Mouse (Mus musculus): ENCODE measurements around the gene Mcm9.
A peak's percentile ranks its signal among the peaks of the same experiment; 100 is the strongest.
"Not testable (repeated sequence)": the region's sequence is repeated elsewhere in the genome, so short reads cannot be mapped to it uniquely, and the experiment has no call there.

Mcm9 gene

DNA sequence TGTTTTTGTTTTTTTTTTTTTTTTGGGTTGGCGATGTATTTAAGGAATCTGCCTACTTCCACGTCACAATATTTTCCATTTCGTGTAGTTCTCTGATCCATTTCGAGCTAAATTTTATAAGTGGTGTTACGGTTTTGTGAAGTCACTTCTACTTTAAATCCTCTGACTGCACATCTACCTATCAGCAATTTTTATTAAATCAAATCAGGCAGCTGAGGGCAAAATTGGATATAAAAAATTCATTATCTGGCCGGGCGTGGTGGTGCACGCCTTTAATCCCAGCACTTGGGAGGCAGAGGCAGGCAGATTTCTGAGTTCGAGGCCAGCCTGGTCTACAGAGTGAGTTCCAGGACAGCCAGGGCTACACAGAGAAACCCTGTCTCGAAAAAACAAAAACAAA, at the start of gene Mcm9:
Gene Mcm9, minus strand, starts transcription at position 101 of the 400 bp plus-strand sequence.
- DNase-seq: not testable (repeated sequence)

DNA sequence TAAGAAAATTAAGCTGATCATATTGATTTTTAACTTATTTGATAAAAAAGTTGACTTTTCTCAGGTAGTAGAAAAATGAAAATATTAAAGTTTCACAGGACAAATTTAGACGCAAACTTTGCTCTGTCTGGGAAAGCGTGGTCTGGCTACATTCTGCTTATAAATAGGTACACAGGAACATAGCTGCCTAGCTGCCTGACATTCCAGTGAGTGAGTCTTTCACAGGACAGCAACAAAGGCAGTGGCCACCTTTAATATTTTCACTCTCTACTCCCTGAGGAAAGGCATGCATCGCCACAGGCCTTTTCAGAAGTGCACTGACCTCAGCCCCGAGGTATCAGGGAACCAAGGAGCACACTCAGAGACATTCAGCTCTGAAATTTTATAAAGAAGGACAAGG, 31.5 kb upstream of the Mcm9 start:
- no peak for DNase-seq

DNA sequence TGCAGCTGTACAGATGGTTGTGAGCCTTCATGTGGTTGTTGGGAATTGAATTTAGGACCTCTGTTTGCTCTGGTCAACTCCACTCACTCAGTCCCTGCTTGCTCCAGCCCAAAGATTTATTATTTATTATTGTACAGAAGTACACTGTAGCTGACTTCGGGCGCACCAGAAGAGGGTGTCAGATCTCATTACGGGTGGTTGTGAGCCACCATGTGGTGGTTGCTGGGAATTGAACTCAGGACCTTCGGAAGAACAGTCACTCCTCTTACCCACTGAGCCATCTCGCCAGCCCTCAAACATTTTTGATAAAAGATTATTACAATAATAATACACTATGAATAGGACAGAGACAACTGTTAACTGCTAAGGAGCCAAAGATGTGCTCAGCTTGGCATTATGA, 24.0 kb upstream of the Mcm9 start:
- peak; percentile 15 for DNase-seq

DNA sequence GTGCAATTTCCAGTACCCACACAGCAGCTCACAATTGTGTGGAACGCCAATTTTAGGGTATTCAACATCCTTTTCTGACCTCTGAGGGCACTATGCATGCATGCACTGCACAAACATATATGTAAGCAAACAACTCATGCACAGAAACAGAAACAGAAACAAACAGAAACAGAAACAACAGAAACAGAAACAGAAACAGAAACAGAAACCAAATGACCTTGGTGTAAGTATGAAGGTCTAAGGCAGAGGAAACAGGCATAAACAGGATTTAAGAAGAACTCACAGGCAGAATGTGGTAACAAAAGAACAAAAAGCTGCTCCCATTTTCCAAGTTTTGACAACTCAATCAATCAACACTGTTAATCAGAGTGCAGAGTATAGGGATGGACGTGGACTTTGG, 20.4 kb upstream of the Mcm9 start:
- DNase-seq: no peak

DNA sequence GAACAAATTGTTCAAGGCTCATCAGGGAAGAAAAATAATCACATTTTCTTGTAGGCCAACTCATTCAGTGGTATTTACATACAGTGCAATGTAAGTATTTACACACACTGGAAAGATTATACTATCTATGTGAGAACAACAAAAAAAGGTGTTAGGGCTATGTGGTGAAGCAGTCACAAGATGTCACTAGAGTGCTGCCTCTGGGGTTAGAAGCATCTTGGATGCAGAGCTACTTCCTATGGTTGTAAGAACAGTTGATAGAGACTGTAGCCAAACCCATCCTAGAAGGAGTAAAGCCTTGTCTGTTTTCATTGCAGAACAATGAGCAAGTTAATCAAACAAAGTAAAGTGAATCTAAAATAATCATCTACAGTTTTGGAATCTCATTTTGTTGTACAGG, 11.3 kb upstream of the Mcm9 start:
- DNase-seq: peak; percentile 14

DNA sequence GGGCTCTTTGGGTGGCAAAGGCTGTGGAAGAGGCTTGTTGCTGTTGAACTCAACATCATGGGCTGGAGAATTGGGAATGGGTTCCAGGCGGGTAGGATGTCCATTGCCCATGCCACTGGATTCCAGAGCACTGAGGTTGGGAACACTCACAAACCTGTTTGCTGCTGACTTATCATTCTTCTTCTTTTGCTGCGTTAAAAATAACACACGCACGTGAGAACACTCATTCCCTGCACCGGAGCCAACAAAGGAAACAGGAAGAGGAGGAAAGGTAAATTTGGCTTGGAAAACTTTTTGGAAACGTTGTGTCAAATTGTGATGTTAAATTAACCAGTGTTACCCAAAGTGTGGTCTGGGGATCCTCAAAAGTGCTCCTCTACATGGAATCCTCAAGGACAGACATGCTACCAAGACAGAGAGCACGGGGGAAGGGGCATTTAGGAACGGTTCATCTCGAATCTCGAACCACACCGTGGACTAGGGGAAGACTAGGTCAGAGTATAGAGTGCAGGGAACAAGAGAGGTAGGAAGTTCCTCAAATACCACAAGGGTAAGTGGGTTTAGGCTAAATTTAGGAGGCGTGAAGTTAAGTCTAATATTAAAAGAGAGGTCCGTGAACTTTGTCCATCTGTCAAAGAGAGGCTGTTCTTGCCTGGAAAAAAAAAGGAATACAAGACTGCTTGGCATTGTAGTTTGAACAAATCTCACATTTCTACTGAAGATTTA, 5.2 kb upstream of the Mcm9 start:
- DNase-seq: no peak

DNA sequence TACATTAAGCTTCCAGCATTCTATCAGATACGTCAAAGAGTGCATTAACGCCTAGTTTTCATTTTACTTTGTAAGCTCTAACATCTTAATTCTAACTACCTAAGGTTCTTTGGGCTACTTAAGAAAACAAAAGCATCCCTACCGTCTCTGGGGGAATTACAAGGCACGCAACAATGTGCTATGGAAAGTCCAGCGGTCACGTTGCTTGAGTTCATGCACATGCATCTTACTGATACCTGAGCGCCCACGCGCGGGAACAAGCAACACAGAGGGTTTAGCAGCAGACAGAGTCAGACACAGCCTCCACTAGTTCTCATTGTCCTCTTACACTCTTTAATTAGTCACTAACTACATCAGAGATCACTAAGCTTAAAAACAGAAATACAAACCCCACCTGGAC, 3.9 kb upstream of the Mcm9 start:
- no peak for DNase-seq

DNA sequence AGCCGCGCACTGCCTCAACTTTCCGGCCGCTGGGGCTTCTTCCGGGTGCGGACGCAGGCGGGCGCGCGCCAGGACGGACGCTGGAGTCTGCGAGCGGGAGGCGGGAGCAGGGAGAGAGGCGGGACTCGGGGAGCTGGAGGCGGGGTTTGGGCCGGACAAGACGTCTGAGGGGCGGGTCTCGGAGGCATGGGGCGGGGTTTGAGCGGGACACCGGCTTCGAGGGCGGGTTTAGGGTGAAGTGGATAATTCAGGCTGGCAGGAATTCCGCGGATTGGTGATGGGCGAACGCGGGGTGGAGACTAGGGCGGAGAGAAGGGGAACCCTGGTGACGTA, 355 bp downstream of the Mcm9 start:
- peak; percentile 97 for DNase-seq

DNA sequence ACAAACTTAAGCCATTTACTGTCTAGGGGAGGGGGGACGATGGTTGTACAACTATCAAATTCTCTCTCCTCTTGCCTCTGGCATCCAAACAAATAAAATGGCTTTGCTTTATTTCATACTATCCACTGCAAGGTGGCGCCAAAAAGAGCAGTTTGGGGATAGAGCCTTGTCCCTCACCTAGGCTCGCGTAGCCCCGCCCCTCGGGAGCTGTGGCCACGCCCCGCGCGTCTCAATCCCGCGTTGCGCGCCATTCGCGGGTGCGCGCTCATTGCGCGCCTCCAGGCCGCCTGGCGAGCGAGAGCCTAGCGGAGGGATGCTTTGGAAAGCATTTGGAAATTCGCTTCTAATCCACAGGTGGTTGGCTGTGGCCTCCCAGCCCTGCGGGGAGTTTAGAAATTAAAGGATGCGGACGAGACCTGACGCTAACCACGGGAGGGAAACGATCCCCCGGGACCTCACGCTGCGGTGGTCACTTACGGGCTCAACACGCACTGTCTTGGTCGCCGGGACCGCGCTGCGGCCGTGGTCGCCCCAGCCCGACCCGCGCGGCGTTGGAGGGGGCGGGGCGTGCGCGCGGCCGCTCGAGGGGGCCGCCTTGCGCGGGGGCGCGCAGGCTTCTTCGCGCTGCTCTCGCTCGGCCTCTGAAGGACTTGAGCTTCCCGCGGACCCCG, 857 bp downstream of the Mcm9 start:
- DNase-seq: peak; percentile 99

DNA sequence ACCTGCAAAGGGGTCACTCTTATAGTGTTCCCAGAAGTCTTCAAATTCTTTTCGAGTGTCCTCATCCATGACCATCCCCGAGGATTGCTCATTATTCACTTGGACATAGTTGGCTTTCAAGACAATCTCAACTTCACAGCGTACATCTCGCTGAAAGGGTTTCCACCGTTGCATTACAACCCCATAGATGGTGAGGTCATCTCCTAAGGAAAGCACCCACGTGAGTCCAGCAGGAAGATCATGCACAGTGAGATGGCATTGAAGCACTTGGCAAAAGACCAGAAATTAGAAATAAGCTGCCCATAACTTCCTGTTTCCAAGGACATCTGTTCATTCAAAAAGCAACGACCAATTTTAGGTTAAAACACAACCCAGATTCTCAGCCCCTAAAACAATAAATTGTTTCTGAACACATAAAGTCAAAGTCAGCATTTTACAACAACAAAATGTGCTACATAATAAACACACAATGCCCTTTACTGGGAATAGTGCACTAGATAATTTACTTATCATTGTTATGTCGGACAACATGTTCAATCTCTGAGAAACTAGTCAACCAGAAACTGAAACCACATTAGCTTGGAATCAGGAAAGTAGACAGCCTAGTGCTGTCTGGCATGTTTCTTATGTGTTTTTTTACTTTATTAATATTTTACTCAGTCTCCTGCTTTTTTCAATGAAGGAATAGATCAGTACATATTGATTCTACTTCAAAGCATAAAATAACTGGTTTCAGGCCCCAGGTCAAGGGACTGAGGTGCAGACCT, 14.2 kb downstream of the Mcm9 start:
- no peak for DNase-seq

DNA sequence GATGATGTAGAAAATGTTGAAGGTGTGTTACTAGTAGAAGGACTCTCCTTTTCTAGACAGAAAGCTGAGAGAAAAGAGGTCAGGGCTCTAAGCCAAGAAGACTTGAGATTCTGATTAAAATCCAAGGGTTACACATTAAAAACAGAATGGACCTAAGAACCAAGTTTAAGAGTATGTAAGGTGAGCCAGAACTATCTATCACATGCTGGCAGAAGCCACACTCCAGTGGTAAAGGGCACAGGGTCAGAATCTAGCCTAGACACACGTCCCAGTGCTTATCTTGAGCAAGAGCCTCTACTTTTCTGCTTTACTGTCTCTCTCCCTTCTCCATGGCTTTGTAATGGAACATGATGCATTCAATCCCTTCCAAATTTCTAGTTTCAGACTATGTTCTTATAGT, 16.3 kb downstream of the Mcm9 start:
- DNase-seq: no peak

DNA sequence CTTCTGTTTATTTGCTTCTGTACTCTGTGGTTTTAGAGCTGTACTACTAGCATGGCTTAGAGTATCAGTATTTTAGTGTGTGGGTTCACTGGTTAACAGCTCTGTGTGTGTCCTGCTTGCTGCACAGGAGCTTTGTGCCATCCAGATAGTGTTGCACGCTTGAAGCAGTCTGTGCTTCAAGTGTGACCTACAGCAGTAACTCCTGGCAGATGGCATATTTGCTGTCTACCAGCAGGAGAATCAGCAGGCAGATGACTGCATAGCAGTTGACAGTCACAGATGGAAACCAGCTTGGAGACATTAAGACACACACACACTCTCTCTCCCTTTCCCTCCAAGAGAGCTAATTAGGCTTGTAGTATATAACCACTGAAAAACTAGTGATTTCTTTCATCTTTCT, 18.1 kb downstream of the Mcm9 start:
- no peak for DNase-seq

DNA sequence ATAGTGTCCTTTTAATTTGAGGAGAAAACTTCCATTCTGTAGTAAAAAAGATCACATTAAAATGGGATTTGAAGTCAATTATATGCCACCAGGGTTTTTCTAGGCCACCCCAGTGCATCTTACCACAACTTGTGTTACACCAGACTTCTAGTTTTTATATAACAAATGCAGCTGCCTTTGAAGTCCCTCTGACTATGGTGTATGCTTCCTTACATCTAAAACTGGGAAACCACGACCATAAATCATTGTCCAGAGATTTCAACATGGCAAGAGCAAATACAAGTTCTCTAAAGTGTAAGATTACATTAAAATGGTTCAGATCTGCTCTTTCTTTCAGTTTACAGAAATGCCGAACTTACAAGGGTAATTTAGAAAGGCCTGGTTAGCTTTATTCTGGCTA, 22.0 kb downstream of the Mcm9 start:
- DNase-seq: no peak

DNA sequence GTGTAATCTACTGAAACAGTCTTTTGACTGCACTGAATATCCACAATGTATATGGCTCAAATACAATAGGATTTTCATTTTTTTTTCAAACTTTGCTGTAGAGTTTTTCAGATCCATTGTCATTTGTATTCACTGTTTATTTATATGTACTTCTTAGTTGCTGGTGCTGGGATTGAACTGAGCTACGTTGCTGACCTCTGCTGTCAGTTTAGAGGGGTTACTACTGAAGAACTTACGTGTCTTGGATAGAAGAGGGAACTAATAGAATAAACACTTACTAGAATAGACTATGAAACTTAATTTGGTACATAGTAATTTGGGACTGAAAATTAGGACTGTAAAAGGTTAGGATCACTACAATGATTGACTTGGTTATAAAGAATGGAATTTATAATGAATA, 24.9 kb downstream of the Mcm9 start:
- DNase-seq: no peak

DNA sequence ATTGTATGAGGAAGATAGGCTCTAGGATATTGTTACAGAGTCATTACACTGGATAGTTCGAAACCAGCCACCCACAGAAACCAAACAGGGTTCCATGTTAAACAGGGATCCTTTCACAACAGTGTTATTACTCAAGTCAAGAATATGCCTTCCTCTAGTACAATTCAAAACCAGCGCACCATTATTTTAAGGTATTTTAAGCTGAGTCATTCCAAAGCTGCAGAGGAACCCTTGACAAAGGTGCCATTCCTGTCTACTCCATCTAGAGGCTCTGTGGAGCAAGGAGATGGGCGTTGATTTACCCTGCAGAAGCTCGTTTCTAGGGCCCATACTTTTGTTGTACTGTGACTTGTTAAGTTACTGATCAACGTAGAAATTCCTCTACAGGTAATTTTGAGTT, 31.4 kb downstream of the Mcm9 start:
- DNase-seq: no peak

DNA sequence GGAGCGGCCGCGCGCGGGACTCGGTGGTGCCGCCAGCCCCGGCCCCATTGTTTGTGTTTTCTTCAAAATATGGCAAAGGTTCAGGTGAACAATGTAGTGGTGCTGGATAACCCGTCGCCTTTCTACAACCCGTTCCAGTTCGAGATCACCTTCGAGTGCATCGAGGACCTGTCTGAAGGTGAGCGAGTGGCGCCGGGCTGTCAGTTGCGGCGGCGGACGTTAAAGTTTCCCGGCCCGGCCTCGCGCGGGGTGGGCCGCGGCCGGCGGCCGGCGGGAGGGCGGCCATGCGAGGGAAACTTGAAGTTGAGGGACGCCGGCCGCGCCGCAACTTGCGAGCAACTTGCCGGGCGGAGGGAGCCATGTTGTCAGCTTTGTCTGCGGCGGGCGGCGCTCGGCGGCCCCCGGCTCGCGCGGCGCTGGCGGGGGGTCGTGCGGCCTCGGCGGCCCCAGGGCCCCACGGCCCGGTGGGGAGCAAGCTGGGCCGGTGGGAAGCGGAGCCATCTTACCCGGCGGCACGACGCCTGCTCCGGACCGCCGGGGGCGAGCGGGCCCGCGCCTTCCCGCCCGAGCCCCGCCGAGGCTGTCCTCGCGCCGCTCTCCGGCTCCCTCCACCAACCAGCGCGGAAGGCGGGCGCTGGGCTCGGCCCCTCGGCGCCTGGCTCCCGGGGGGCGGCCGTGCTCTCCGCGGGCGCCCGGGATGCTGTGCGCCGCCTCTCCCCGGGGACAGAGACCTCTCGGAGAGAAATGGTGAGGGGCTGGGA, 32.9 kb downstream of the Mcm9 start:
- peak; percentile 76 for DNase-seq

DNA sequence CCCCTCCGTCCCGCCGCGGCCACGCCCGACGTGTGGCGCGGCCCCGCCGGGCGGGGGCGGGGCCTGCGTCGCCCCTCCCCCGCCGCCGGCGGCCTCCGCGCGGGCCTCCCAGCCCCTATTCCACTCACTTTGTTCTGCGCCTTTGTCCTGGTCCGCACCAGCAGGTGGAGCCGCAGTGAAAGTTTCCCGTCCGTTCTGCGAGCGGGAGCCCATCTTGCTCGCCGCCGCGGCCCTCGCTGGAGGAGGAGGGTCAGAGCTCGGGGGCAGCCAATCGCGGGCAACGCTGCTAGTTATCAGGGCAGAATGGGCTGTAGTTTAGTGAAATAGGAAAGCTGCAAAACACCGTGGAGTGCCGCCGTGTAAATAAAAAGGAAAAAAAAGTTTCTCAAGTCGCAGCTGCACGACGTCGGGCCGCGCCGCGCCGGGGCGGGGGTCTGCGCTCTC, 33.5 kb downstream of the Mcm9 start, which contains the start of gene Asf1a:
Gene Asf1a, plus strand, starts transcription at position 81 of the 444 bp plus-strand sequence.
- peak; percentile 96 for DNase-seq

DNA sequence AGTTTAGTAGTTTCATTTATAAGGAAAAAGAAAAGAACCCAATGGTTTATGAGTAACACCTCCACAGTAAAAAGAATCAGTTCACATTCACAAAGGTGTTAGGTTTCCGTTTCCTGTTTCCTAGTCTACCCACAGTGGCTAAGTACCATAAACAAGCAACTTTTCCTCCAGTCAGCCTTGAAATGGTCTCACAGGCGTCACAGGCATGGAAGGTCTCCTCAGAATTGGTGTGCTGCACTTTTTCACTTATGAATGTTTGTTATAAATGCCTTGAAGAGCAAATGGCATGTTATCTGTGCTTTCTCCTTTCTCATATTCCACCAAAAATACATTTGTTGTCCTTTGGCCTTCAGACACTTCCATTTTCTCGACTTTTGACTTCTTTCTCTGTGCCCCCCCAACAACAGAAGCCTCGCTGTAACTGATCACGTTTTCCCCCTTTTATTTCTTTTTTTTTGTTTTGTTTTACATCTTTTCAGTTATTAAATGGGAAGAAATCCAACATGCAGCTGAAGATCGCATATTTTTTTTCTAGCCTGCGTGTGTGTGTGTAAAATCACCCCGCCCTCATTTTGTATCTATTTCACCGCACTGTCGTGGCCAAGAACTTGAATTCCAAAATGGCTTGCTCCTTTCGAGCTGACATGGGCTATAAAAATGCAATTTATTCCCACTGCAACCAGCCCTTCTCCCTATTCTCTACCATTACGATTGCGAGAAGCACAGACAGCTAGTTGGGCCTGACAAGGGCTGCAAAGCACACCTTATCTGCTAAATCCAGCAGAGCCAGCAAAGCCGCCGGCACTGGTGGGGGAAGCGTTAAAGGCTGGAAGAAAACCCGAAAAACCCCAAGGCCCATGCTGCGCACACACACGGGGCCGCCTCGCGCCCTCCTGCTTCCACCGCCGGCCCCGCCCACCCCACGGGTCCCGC, 34.2 kb downstream of the Mcm9 start:
- DNase-seq: peak; percentile 21

DNA sequence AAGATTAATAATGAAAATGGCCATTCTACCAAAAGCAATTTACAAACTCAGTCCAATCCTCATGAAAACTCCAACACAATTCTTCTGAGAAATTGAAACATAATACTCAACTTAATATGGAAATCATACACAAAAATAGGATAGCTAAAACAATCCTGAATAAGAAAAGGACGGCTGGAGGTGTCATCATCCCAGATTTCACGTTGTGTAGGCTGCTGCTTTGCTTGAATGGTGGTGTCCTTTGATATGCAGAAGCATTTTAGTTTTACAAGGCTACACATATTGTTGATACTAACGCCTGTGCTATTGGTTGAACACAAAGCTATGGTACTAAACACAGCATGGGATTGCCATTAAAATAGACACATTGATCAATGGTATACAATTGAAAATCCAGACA, 44.5 kb downstream of the Mcm9 start:
- no peak for DNase-seq

DNA sequence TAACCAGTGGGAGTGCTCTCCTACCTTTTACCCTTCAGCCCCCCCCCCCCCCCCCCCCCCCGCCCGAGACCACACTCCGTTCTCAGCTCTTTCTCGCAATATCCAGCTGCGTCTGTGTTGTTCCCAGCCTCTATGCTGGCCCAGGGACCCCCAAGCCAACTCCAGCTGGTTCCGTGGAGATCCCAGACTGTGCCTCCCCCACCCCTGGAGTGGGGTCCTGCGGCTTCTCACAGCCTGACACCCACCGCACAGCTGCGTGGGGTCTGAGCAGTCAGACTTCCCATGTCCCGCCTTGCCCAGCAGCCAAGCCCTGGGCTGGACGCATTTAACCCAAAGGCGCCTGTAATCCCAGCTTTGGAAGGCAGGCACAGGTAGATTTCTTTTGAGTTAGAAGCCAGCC, 49.2 kb downstream of the Mcm9 start:
- no peak for DNase-seq

DNA sequence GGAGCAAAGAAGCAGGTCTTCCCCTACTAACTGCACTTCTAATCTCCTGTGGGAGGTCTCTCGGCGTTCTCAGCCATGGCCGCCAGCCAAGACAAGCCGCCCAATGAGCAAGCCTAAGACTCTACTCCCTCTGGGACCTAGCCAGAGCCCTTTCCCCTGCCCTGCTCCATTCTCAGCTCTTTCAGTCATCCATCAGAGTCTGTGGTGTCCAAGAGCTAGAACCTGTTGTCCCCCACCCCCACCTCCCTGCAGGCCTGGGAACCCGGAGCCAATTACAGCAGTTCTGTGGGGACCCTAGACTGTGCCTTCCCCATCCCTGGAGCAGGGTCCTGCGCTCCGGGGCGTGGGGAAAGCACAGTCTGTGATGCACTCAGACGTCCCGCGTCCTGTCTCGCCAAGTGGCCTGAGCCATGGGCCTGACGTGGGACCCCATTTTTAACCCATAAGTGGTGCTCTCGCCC, 49.6 kb downstream of the Mcm9 start:
- DNase-seq: peak; percentile 13

DNA sequence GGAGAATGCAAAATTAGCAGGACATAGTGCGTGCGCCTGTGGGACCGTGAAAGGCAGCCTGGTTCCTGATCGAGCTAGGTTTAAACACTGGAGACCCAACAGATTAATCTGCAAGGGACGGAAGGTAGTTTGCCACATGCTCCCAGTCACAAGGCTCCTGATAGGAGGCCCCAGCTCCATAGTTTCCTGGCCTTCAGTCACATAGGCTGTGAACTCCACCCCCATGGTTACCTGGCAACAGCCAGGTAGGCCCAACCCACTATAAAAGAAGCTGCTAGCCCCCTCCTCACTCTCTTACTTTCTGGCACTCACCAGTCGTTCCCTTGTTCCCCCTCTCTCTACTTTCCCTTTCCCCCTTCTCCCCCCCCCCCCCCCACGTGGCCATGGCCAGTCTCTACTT, 50.1 kb downstream of the Mcm9 start:
- DNase-seq: no peak
